Mouse (Mus musculus) duodenum, adult 2 months (tissue): ENCODE results near the gene Rtn4rl1. TPM values are rescaled to one million over a fixed set of nuclear protein-coding genes. Genes with fewer than 3 reads are reported as not detected.

Experiments used
- polyA plus RNA-seq: library from polyadenylated mRNA; depleted of rRNA; stranded (reverse); fragments of >200 nt; gene quantifications from 2 replicates; pipeline ENCODE4 v1.2.3, GENCODE M21; 2012; ENCODE audit warnings: low replicate concordance; rRNA removed

Gene Rtn4rl1
- polyA plus RNA-seq: 9.8 and 16.2 TPM in 2 replicates

DNA sequence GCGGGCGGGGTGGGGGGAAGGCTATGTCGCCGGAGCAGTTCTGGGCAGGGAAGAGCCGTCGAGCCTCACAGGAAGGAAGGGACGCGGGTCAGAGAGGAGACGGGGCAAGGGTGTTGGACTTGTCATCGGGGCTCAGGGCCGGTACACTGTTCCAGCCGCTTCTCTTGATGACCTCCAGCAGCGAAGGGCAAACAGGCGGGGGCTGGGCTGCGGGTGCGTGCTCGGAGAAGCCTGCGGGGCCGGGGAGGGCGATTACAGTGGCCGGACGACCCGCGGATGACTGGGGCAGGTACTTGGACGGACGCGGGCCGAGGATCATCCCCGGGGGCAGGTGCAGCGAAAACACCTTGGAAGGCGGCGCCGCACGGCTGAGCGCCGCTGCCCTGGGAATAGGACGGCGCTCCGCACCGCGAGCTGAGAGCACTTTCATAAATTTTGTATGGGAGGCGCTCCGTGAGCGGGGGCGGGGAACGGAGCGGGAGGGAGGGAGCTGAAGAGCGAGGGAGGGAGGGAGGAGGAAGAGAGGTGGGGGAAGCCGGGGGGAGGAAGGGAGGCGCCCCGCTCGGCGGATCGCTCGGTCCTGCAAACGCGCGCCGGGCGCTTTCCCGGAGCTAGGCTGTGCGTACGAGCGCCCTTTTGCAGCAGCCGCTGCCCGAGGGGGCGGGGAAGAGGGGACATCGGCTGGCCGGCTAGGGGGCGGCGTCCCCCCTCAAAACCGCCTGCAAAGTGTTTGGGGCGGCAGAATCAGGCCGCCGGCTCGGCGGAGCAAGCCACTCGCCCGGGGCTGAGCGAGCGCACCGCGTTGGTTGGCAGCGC is at the start of gene Rtn4rl1:
TSS of gene Rtn4rl1 (plus strand) at position 528 of the 816 bp plus-strand sequence.

DNA sequence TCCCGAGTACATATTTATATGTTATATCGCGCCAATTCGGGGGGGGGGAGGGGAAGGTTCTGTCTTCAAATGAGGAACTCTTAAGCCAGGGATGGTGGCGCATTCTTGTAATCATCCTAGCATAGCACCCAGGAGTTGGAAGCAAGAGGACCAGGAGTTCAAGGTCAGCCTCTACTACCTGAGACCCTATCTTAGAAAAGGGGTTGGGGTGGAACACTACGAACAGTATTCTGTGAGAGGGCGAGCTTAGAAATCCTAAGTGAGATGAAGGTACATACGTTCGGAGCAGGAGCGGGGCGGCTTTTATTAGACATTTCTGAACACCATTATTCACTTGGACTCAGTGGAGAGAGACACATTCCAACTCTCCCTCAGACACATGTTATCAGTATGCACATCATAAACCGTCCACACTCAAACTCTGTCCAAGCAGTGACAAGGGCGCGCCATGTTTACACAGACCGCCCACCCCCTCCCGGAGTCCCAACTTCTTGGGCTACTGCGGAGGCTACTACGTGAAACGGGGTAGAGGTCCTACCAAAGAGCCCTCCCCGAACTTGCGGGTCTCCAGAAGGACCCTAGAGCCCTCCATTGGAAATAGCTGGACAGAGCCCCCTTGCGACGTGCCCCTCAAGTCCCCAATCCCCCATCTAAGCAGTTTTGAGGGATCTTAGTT is 24.0 kb upstream of the Rtn4rl1 start, which contains the start of gene Hic1:
TSS of gene Hic1 (minus strand) at position 115 of the 676 bp plus-strand sequence.

DNA sequence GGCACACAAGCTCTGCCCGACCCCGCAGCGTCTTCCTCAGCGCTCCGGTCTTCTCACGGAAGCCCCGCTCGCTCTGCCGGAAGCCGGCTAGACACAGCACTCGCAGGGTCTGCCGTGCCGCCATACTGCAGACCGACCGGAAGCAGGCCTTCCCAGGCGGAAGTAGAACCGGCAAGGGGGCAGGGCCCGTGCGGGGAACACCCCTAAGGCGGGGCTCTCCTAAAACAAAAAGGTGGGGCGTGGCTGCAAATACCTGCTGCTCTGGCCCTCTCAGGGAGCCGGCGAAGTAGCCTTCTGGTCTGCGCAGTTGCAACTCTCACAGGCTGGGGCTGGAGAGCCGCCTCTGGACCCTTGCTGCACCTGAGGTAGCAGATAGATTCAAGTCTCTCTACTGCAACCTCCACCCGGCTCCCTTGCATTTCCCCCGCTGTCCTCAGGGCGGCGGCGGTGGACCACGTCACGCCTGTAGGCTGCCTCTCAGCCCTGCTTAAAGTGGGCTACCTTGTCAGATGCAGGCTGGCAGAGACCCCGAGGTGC is 14.8 kb upstream of the Rtn4rl1 start, which contains the start of gene Ovca2:
TSS of gene Ovca2 (minus strand) at position 164 of the 537 bp plus-strand sequence.

DNA sequence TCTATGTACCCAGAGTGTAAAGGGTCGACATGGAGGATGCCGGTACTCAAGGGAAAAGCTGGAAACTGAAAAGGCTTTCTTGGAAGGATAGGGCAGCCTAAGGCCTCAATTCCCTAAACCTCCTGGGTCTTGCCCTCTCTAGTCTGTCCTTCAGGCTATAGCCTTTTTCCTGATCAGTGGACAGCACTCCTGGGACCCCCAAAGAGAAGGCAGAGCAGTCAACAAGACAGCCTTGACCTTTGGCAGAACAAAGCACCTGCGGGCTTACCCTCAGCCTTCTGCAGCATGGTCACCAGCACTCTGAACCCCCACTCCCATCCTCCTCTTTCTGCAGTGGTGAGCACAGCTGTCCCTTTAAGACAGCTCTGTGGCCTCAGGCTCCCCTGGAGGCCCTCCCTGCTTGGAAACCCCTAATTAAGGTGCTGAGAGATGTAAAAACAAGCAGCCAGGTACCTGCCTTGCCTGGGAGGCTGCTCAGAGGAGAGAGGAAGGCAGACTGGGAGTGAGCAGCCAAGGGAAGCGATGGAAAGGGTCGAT is 2.6 kb upstream of the Rtn4rl1 start, which contains the start of gene Dph1:
TSS of gene Dph1 (minus strand) at position 337 of the 537 bp plus-strand sequence.

Other genes with a start within 250 kb of the Rtn4rl1 start
- gene Hic1, start 24.3 kb upstream of the Rtn4rl1 start, polyA plus RNA-seq: 20.4 and 35.3 TPM in 2 replicates
- gene Ovca2, start 14.9 kb upstream of the Rtn4rl1 start, polyA plus RNA-seq: 15.3 and 25.9 TPM in 2 replicates
- 16.1 and 25.3 TPM in 2 replicates for gene Dph1, start 2.5 kb upstream of the Rtn4rl1 start, polyA plus RNA-seq
- 7.4 and 8.7 TPM in 2 replicates for gene Rpa1, start 154.5 kb downstream of the Rtn4rl1 start, polyA plus RNA-seq
- 0.58 and 2.1 TPM in 2 replicates for gene Smyd4, start 154.7 kb downstream of the Rtn4rl1 start, polyA plus RNA-seq
- 9.8 and 10.9 TPM in 2 replicates for gene Serpinf1, start 228.9 kb downstream of the Rtn4rl1 start, polyA plus RNA-seq
- gene Serpinf2, start 245.8 kb downstream of the Rtn4rl1 start, polyA plus RNA-seq: 3.2 and 3.3 TPM in 2 replicates